Mouse (Mus musculus) kidney, adult 2 months (tissue): Measurements from ENCODE around the gene Kdm5a.

Experiments
- CTCF ChIP-seq: fragments of 200-500 bp; conservative IDR thresholded peaks from 2 replicates; pipeline ENCODE4 v1.5.1; 2011; ENCODE audit warnings: low read depth, mild to moderate bottlenecking, control low read depth, low read length, moderate library complexity, mixed read lengths; ENCODE audit not compliant: insufficient read depth, insufficient read length
- POLR2A ChIP-seq: fragments of 200-500 bp; IDR thresholded peaks from one replicate; pipeline ENCODE4 v1.6.1; 2011; ENCODE audit warnings: low read depth, low read length, control low read depth

DNA sequence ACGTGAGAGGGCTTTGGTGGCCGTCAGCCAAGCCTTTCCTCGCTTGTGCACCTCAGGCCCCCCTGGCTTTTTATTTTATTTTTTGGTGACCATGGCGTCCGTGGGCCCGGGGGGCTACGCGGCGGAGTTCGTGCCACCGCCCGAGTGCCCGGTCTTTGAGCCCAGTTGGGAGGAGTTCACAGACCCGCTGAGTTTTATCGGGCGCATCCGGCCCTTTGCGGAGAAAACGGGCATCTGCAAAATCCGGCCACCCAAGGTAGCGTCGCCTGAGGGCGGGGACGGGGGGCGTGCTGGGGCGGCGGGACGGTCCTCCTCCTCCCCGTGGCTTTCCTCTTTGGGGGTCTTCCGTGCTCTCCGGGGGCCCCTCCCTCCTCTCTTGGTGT is 590 bp downstream of the Kdm5a start:
- no peak for TF ChIP-seq CTCF
- TF ChIP-seq POLR2A: no peak
